Mouse (Mus musculus): ENCODE measurements around the gene Sox13.

The Sox13 gene

DNA sequence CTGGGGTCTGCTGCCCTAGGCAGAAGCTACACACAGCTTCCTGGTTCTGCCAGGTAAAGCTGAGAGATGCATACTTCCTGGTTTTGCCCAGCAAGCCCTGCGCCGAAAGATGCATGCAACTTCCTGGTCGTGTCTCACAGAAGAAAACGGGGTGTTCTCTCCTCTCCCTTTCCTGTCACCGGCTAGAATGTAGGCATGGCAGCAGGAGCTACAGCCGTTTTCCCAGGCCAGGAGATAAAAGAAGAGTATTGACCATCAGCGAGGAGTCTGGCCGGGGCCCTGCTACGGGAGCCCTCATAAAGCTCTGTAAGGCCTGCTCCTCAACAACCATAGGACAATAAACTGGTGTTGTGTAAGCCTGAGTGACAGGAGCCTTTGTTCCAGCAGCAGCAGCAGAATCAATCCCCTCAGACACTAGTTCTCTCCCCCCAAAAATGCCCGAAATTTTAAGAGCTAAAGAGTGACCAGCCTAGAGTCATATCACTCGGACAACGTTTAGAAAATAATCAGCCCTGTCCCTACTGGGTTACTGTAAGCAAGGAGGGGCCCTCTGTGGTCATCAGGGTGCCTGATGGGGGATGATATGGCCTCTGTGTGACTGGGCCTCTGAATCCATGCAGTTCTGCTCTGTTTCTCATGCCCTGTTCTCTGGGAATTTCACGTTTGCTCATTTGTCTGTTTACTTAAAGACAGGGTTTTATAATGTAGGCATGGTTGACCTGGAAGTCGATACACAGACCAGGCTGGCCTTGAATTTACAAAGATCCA is 13.9 kb upstream of the Sox13 start:
- Histone ChIP-seq H3K9me3 (ENCODE audit: low read length) (no peaks in the 10 kb centered on the region), H3K4me3 (replicated peaks; ENCODE audit: low read length) (no peak overlapping the region), H3K27me3 (ENCODE audit: insufficient read depth, low read length) (no peaks in the 10 kb centered on the region), H3K4me1 (replicated peaks; ENCODE audit: low read depth, low read length) (peaks cover 69% of the 10 kb centered on the region), H3K36me3 (ENCODE audit: insufficient read depth, low read length) (no peaks in the 10 kb centered on the region)
- TF ChIP-seq POU5F1 (IDR thresholded peaks at IDR 0.05; ENCODE audit: borderline replicate concordance, low read length): no peak
- TF ChIP-seq NANOG (IDR thresholded peaks at IDR 0.05; ENCODE audit: borderline replicate concordance, low read length): no peak
- TF ChIP-seq CTCF (conservative IDR thresholded peaks at IDR 0.05; ENCODE audit: low read length): no peak

DNA sequence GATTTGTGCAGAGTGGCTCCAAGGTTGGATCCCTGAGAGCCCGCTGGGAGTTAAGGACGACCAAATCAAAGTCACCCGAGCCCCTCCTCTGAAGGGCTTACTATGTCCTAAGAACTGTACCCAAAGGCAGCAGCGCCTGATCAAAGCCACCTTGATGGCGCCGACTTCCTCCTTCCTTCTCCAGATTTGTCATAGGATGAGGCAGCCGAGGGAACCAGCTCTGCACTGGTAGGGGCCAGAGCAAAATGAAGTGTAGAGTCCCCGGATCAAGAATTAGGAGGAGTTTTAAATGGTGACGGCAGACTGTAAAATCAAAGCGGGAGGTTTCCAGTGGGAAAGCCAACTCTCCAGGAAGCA is 10.6 kb upstream of the Sox13 start:
- H3K4me3 ChIP-seq (replicated peaks; ENCODE audit: low read length): peak overlapping the region; percentile 58
- H3K36me3 ChIP-seq (ENCODE audit: insufficient read depth, low read length): no peaks in the 10 kb centered on the region
- peaks cover 7% of the 10 kb centered on the region for H3K9me3 ChIP-seq (ENCODE audit: low read length)
- H3K4me1 ChIP-seq (replicated peaks; ENCODE audit: low read depth, low read length): peaks cover 78% of the 10 kb centered on the region
- TF ChIP-seq CTCF (conservative IDR thresholded peaks at IDR 0.05; ENCODE audit: low read length): no peak
- no peaks in the 10 kb centered on the region for H3K27me3 ChIP-seq (ENCODE audit: insufficient read depth, low read length)

DNA sequence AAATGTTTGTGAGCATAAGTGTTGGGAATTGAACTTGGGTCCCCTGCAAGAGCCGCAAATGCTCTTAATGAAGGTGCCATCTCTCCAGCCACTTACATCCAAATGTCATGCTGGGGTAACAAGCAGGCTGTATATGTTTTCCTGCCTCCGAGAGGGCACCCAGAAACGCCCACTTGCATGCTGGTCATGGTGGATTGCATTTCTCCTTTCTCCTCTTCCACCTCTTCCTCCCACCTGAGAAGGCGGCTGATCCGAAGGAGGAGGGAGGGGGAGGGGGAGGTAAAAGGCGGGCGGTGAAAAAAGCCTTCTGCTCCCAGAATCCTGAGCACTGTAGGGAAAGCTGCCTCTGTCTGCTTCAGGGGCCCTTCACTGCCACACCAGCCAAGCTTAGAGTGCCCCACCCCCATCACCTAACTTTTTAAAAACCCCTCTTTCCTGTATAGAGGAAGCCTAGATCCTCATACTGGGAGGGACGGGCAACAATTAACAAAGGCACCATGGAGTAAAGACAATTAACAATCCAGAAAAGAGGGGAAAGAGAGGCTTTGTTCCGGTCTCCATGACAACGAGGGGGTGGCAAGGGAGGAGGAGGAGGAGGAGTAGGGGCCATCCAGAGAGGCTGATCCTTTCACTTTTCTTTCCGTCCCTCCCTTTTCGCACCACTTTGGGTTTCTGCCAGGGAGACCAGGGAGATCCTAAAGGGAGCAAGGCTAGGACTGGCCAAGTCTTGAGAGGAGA is 10.0 kb upstream of the Sox13 start:
- Histone ChIP-seq H3K36me3 (ENCODE audit: insufficient read depth, low read length) (no peaks in the 10 kb centered on the region), H3K9me3 (ENCODE audit: low read length) (peaks cover 13% of the 10 kb centered on the region), H3K4me1 (replicated peaks; ENCODE audit: low read depth, low read length) (peaks cover 72% of the 10 kb centered on the region), H3K27me3 (ENCODE audit: insufficient read depth, low read length) (no peaks in the 10 kb centered on the region), H3K4me3 (replicated peaks; ENCODE audit: low read length) (peak overlapping the region; percentile 58)
- no peak for TF ChIP-seq POU5F1 (IDR thresholded peaks at IDR 0.05; ENCODE audit: borderline replicate concordance, low read length)
- no peak for TF ChIP-seq CTCF (conservative IDR thresholded peaks at IDR 0.05; ENCODE audit: low read length)
- no peak for TF ChIP-seq NANOG (IDR thresholded peaks at IDR 0.05; ENCODE audit: borderline replicate concordance, low read length)

DNA sequence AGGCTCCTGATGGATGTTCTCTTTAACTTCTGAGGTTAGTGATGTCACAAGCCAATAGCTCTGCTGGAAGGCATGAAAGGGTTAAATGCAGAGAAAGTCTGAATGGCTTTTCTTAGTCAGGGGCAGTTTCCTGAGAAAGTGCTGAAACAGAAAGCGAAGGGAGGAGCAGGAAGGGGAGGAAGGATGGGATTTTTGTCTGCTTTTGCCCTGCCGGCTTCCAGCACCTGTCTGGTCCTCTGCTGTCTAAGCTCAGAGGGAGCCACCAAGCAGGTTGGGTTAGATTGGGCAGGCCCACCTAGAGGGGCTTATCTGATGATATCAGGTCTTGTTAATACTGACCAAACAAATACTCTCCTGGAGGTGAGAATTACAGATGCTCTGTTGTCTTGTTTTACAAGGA is 8.4 kb upstream of the Sox13 start:
- TF ChIP-seq CTCF (conservative IDR thresholded peaks at IDR 0.05; ENCODE audit: low read length) (no peak), NANOG (IDR thresholded peaks at IDR 0.05; ENCODE audit: borderline replicate concordance, low read length) (no peak), POU5F1 (IDR thresholded peaks at IDR 0.05; ENCODE audit: borderline replicate concordance, low read length) (no peak)
- Histone ChIP-seq H3K27me3 (ENCODE audit: insufficient read depth, low read length) (no peaks in the 10 kb centered on the region), H3K4me3 (replicated peaks; ENCODE audit: low read length) (no peak overlapping the region), H3K9me3 (ENCODE audit: low read length) (peaks cover 15% of the 10 kb centered on the region), H3K4me1 (replicated peaks; ENCODE audit: low read depth, low read length) (peaks cover 58% of the 10 kb centered on the region), H3K36me3 (ENCODE audit: insufficient read depth, low read length) (no peaks in the 10 kb centered on the region)

DNA sequence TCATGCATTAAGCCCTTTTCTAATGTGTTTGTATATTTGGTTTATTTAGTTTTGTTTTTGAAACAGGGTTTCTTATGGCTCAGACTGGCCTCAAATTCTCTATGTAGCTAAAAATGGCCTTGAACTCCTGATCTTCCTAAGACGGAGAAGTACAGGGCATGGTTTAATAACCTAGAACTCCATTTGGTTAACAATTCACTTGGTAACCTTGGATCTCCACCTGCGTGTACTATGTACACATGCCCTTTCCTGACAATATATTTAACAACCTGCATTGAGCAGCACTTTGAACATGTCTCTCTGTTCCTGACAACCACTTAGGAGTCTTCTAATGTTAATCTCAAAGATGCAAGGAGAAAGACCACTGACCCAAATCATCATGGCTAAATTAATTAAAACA is 7.0 kb upstream of the Sox13 start:
- no peaks in the 10 kb centered on the region for H3K36me3 ChIP-seq (ENCODE audit: insufficient read depth, low read length)
- H3K4me3 ChIP-seq (replicated peaks; ENCODE audit: low read length): no peak overlapping the region
- TF ChIP-seq POU5F1 (IDR thresholded peaks at IDR 0.05; ENCODE audit: borderline replicate concordance, low read length) (no peak), NANOG (IDR thresholded peaks at IDR 0.05; ENCODE audit: borderline replicate concordance, low read length) (no peak), CTCF (conservative IDR thresholded peaks at IDR 0.05; ENCODE audit: low read length) (no peak)
- H3K9me3 ChIP-seq (ENCODE audit: low read length): peaks cover 15% of the 10 kb centered on the region
- H3K27me3 ChIP-seq (ENCODE audit: insufficient read depth, low read length): peaks cover 6% of the 10 kb centered on the region; the same call in 1 of the 2 replicates
- H3K4me1 ChIP-seq (replicated peaks; ENCODE audit: low read depth, low read length): peaks cover 47% of the 10 kb centered on the region

DNA sequence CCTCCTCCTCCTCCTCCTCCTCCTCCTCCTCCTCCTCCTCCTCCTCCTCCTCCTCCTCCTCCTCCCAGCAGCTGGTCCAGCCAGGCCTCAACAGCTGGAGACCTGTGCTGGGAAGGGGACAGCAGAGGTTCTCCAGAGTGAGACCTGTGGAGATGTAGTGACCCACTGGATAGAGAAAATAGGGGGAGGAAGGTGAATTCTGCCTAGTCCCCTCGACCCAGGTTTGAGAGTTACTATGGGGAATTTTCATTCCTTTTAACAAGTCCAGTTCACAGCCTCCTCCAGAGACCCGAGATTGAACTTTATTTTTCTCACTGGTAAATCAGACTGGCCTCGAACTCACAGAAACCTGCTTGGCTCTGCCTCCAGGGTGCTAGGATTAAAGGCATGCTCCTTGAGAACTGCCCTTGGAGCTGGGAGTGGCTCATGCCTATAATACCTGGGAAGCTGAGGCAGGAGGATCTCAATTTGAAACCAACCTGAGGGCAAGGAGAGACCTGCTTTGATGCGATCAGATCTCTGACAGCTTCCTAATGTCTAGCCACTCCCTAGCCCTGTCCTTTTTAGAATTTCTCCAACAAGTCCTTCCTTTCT is 467 bp upstream of the Sox13 start:
- H3K27me3 ChIP-seq (ENCODE audit: insufficient read depth, low read length): peaks cover 47% of the 10 kb centered on the region
- H3K36me3 ChIP-seq (ENCODE audit: insufficient read depth, low read length): no peaks in the 10 kb centered on the region
- H3K9me3 ChIP-seq (ENCODE audit: low read length): peaks cover 7% of the 10 kb centered on the region
- peaks cover 41% of the 10 kb centered on the region for H3K4me1 ChIP-seq (replicated peaks; ENCODE audit: low read depth, low read length)
- TF ChIP-seq CTCF (conservative IDR thresholded peaks at IDR 0.05; ENCODE audit: low read length) (no peak), NANOG (IDR thresholded peaks at IDR 0.05; ENCODE audit: borderline replicate concordance, low read length) (no peak), POU5F1 (IDR thresholded peaks at IDR 0.05; ENCODE audit: borderline replicate concordance, low read length) (no peak)
- H3K4me3 ChIP-seq (replicated peaks; ENCODE audit: low read length): no peak overlapping the region

DNA sequence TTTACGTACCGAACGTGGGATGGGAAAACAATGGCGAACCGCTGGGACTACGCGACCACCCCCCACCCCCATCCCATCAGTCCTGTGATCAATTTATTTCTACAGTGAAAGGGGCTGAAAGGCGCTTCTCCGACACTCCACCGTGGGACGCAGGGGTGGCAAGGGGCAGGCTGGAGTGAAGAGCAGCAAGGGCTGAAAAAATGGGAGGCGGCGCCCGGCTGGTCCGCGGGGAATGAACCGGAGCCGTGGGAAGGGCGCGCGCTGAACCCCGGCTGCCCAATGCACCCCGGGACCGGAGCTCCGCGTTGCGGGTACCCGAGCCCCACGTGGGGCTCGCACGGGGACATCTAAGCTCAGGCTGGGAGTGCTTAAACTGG is 1.0 kb downstream of the Sox13 start:
- H3K9me3 ChIP-seq (ENCODE audit: low read length): no peaks in the 10 kb centered on the region
- H3K27me3 ChIP-seq (ENCODE audit: insufficient read depth, low read length): peaks cover 57% of the 10 kb centered on the region
- peak overlapping the region; percentile 88 for H3K4me3 ChIP-seq (replicated peaks; ENCODE audit: low read length)
- H3K4me1 ChIP-seq (replicated peaks; ENCODE audit: low read depth, low read length): peaks cover 55% of the 10 kb centered on the region
- H3K36me3 ChIP-seq (ENCODE audit: insufficient read depth, low read length): no peaks in the 10 kb centered on the region
- no peak for TF ChIP-seq CTCF (conservative IDR thresholded peaks at IDR 0.05; ENCODE audit: low read length)
- TF ChIP-seq NANOG (IDR thresholded peaks at IDR 0.05; ENCODE audit: borderline replicate concordance, low read length): no peak
- no peak for TF ChIP-seq POU5F1 (IDR thresholded peaks at IDR 0.05; ENCODE audit: borderline replicate concordance, low read length)

DNA sequence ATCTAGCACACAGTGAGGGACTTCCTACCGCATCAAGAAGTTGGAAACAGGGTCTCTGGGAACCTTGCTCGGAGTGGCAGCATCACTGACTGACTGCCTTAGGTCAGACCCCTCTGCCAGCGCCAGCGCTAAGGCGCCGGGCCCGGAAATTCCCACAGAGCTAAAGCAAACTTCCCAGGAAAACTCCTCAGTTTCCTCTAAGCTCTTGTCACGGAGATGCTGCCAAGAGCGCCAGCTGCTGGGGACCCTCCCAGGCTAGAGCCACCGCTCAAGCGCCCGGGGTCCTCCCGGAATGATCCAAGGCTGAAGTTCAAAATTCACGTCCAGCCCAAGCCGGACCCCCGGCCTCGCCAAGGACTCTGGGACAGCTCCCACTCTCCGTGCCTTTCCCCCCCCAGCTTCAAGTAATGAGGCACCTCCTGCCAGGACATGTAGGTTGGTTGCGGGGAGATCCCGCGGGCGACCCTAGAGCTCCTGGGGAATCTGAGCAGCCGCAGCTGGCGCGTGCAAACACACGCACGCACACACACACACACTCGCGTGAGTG is 1.5 kb downstream of the Sox13 start:
- no peaks in the 10 kb centered on the region for H3K9me3 ChIP-seq (ENCODE audit: low read length)
- peak overlapping the region; percentile 88 for H3K4me3 ChIP-seq (replicated peaks; ENCODE audit: low read length)
- H3K27me3 ChIP-seq (ENCODE audit: insufficient read depth, low read length): peaks cover 57% of the 10 kb centered on the region
- H3K36me3 ChIP-seq (ENCODE audit: insufficient read depth, low read length): no peaks in the 10 kb centered on the region
- peaks cover 59% of the 10 kb centered on the region for H3K4me1 ChIP-seq (replicated peaks; ENCODE audit: low read depth, low read length)
- TF ChIP-seq NANOG (IDR thresholded peaks at IDR 0.05; ENCODE audit: borderline replicate concordance, low read length): no peak
- no peak for TF ChIP-seq POU5F1 (IDR thresholded peaks at IDR 0.05; ENCODE audit: borderline replicate concordance, low read length)
- TF ChIP-seq CTCF (conservative IDR thresholded peaks at IDR 0.05; ENCODE audit: low read length): no peak

All from E14TG2a.4 (cell line).